Mouse (Mus musculus) forebrain, embryonic 10.5 days (tissue): ENCODE results near the gene Rpn1. TPM values are rescaled to one million over a fixed set of nuclear protein-coding genes. Genes with fewer than 3 reads are reported as not detected.

Source experiments
- microRNA-seq: library from miRNA; unstranded; fragments of <30 nt; microRNA quantifications from one replicate; pipeline ENCODE4, GENCODE M21; 2017
- polyA plus RNA-seq: library from polyadenylated mRNA; unstranded; fragments of >200 nt; fragmentation: Nextera tagmentation; extraction: Ambion mirVana; gene quantifications from 2 replicates; pipeline ENCODE4 v1.2.1, GENCODE M21; 2016

Gene Rpn1
- polyA plus RNA-seq, 1 experiment from 2014 or later = 301 TPM

Small RNA genes lying within 50 kb of the gene (microRNA-seq; reads per million reads assigned to microRNA genes)
- not detected for gene Mir6376

Other genes starting within 250 kb of the Rpn1 start
- 2.1 TPM in 2 replicates for gene Gm45140, start 248.7 kb upstream of the Rpn1 start, polyA plus RNA-seq
- 76.4 and 78.6 TPM in 2 replicates for gene Isy1, start 245.7 kb upstream of the Rpn1 start, polyA plus RNA-seq
- 1,473 and 1,500 TPM in 2 replicates for gene Cnbp, start 233.4 kb upstream of the Rpn1 start, polyA plus RNA-seq
- gene Copg1, start 196.7 kb upstream of the Rpn1 start, polyA plus RNA-seq = 152 and 155 TPM in 2 replicates
- 61.5 and 65.3 TPM in 2 replicates for gene Hmces, start 170.5 kb upstream of the Rpn1 start, polyA plus RNA-seq
- 20.1 and 20.3 TPM in 2 replicates for gene H1fx, start 102.8 kb upstream of the Rpn1 start, polyA plus RNA-seq
- 202 and 205 TPM in 2 replicates for gene Rab7, start 39.2 kb upstream of the Rpn1 start, polyA plus RNA-seq
- gene Gata2, start 109.4 kb downstream of the Rpn1 start, polyA plus RNA-seq = 18.2 and 19.6 TPM in 2 replicates
- not detected in 2 replicates for gene Dnajb8, start 137.8 kb downstream of the Rpn1 start, polyA plus RNA-seq